Mouse (Mus musculus) liver, adult 2 months (tissue): Measurements from ENCODE around the gene Espn.

ENCODE experiments used
- CTCF ChIP-seq: fragments of 200-500 bp; IDR thresholded peaks from 2 replicates; pipeline ENCODE4 v1.5.1; 2011; ENCODE audit warnings: low read depth, low read length, control low read depth
- POLR2A ChIP-seq: fragments of 200-500 bp; IDR thresholded peaks from 2 replicates; pipeline ENCODE4 v1.6.1; 2011; ENCODE audit warnings: low read length, control low read depth; ENCODE audit not compliant: insufficient read depth; ENCODE audit errors: extremely low read depth

DNA sequence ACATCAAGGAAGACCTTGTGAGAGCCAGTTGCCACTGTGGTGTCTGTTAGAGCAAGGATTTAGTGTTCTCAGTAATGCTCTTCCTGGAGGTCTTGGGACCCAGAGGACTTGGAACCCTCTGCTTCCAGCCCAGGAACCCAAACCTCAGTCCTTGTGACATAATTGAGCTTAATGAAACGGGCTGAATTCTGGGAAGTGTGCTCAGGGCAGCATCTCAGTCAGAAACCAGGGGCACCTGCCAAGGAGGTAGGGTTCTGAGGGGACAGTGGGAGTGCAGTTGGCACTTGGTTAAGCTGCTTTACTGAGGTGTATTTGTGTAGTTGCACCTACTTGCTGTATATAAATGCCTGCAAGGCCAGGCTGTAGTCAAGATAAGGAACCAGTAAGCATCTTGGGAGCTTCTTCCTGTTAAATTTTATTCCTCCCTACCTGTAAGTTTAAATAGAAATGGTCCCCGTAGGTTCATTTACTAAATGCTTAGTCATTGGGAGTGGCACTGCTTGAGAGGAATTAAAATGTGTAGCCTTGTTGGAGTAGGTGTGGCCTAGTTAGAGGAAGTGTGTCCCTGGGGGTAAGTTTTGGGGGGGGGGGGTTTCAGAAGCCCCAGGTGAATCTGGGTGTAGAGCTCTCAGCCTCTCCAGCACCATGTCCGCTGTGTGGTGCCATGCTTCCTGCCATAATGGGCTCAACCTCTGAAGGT, 42.5 kb upstream of the Espn start:
- TF ChIP-seq CTCF (no peak), POLR2A (no peak)
